Mouse (Mus musculus): ENCODE measurements around the gene Clstn2. TPM values are rescaled to one million over a fixed set of nuclear protein-coding genes. Genes with fewer than 3 reads are reported as not detected.

Gene Clstn2
- total and polyA plus RNA-seq, 3 experiments, result not detected

GRCm38 (mm10) chr9:97486826-97487225 lies 546.2 kb downstream of the Clstn2 start:
- Histone ChIP-seq H3K9me3 (replicated peaks; ENCODE audit: low read length) (peaks cover 74% of the 10 kb centered on the region), H3K27ac (ENCODE audit: insufficient read depth, low read depth) (no peak overlapping the region), H3K4me1 (ENCODE audit: control insufficient read depth in 1 of 2, insufficient read depth in 2 of 2) (no peaks in the 10 kb centered on the region), H3K4me2 (ENCODE audit: insufficient read depth, low read depth, poor library complexity, severe bottlenecking) (no peak overlapping the region), H3K36me3 (replicated peaks in 1 of 2; ENCODE audit: control insufficient read depth in 1 of 2, insufficient read depth in 1 of 2, low read length in 1 of 2) (no peaks in the 10 kb centered on the region), H3K4me3 (replicated peaks in 1 of 3; ENCODE audit: low read depth in 2 of 3, low read length in 2 of 3, poor library complexity in 1 of 3) (no peak overlapping the region), H3K79me2 (replicated peaks; ENCODE audit: control insufficient read depth, extremely low read depth, insufficient read depth, poor library complexity, severe bottlenecking) (no peaks in the 10 kb centered on the region), H3K9ac (ENCODE audit: insufficient read depth, low read depth) (no peak overlapping the region), H3K27me3 (replicated peaks) (no peaks in the 10 kb centered on the region)
- no peak for TF ChIP-seq RAD21 (IDR thresholded peaks at IDR 0.05; ENCODE audit: low read depth, low read length)
- TF ChIP-seq SMC3 (IDR thresholded peaks at IDR 0.05; ENCODE audit: low read depth, low read length), result no peak
- no peak for TF ChIP-seq E2F4 (IDR thresholded peaks at IDR 0.05; ENCODE audit: insufficient replicate concordance, low read depth, low read length)
- TF ChIP-seq TCF12 (IDR thresholded peaks at IDR 0.05; ENCODE audit: low read depth, low read length), result no peak
- in situ Hi-C loops (cut with MboI; ENCODE audit: low pct_ligation_motif_present, low pct_unique_long_range_greater_than_20kb, low sequenced_read_pairs), result no loop called here
- dilution Hi-C loops (cut with MboI; ENCODE audit: extremely low pct_ligation_motif_present, extremely low pct_unique_long_range_greater_than_20kb, low sequenced_read_pairs), result no loop called here
- no peak for DNase-seq (ENCODE audit: extremely low read depth)

DNA sequence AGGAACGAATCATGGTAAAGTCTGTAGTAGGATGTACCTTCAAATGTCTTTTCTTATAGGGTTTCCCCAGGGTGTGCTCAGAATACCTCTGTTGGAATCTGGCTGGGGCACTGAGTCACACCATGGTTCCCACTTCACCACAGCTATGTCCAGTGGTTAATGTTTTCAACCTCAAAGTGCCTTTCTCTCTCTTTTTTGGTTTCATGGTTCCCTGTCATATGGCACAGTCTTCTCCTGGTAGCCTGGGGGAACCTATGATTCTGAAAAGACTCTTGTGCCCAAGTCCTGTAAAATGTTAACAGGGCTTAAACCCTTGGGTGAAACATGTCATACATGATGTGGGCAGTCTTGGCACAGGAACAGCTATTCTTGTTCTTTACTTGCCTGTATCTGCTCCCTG lies 551.8 kb downstream of the Clstn2 start:
- dilution Hi-C loops (cut with MboI; ENCODE audit: extremely low pct_ligation_motif_present, extremely low pct_unique_long_range_greater_than_20kb, low sequenced_read_pairs) (no loop called here), in situ Hi-C loops (cut with MboI; ENCODE audit: low pct_ligation_motif_present, low pct_unique_long_range_greater_than_20kb, low sequenced_read_pairs) (no loop called here)
- no peak for TF ChIP-seq UBTF (IDR thresholded peaks at IDR 0.05; ENCODE audit: low read depth, low read length)
- no peak for TF ChIP-seq MAFK (IDR thresholded peaks at IDR 0.05; ENCODE audit: insufficient replicate concordance, low read length)
- TF ChIP-seq ZMIZ1 (IDR thresholded peaks at IDR 0.05; ENCODE audit: low read depth, low read length), result no peak
- no peak for TF ChIP-seq SMC3 (IDR thresholded peaks at IDR 0.05; ENCODE audit: low read depth, low read length)
- no peak for TF ChIP-seq MEF2A (IDR thresholded peaks at IDR 0.05; ENCODE audit: borderline replicate concordance, low read depth, low read length)
- TF ChIP-seq BHLHE40 (IDR thresholded peaks at IDR 0.05; ENCODE audit: low read depth, low read length), result no peak
- TF ChIP-seq GABPA (IDR thresholded peaks at IDR 0.05; ENCODE audit: insufficient replicate concordance, low read depth, low read length), result no peak
- no peak for TF ChIP-seq CTCF (conservative IDR thresholded peaks at IDR 0.05 in 1 of 2, IDR thresholded peaks at IDR 0.05 in 1 of 2; ENCODE audit: low read depth in 2 of 2, low read length in 2 of 2)
- no peak for TF ChIP-seq MXI1 (IDR thresholded peaks at IDR 0.05; ENCODE audit: low read depth, low read length)
- TF ChIP-seq NRF1 (IDR thresholded peaks at IDR 0.05; ENCODE audit: low read depth, low read length), result no peak
- TF ChIP-seq ZKSCAN1 (IDR thresholded peaks at IDR 0.05; ENCODE audit: borderline replicate concordance, low read depth, low read length), result no peak
- TF ChIP-seq E2F4 (IDR thresholded peaks at IDR 0.05; ENCODE audit: insufficient replicate concordance, low read depth, low read length), result no peak
- no peak for TF ChIP-seq JUND (conservative IDR thresholded peaks at IDR 0.05; ENCODE audit: low read depth, low read length)
- TF ChIP-seq MYC (IDR thresholded peaks at IDR 0.05; ENCODE audit: low read depth, low read length), result no peak
- no peak for TF ChIP-seq USF1 (IDR thresholded peaks at IDR 0.05; ENCODE audit: low read depth, low read length)
- TF ChIP-seq TCF12 (IDR thresholded peaks at IDR 0.05; ENCODE audit: low read depth, low read length), result no peak
- TF ChIP-seq ZC3H11A (IDR thresholded peaks at IDR 0.05; ENCODE audit: low read depth, low read length), result no peak
- TF ChIP-seq SIN3A (IDR thresholded peaks at IDR 0.05; ENCODE audit: low read length), result no peak
- TF ChIP-seq PAX5 (IDR thresholded peaks at IDR 0.05; ENCODE audit: low read length), result no peak

More for the DNA sequence above, 551.8 kb downstream of the Clstn2 start:
- no peaks in the 10 kb centered on the region for H3K27me3 ChIP-seq (replicated peaks)
- H3K4me2 ChIP-seq (ENCODE audit: insufficient read depth, low read depth, poor library complexity, severe bottlenecking), result no peak overlapping the region
- no peak overlapping the region for H3K27ac ChIP-seq (ENCODE audit: insufficient read depth, low read depth)
- peaks cover 77% of the 10 kb centered on the region for H3K9me3 ChIP-seq (replicated peaks; ENCODE audit: low read length)
- no peak overlapping the region for H3K4me3 ChIP-seq (replicated peaks in 1 of 3; ENCODE audit: low read depth in 2 of 3, low read length in 2 of 3, poor library complexity in 1 of 3)
- no peaks in the 10 kb centered on the region for H3K79me2 ChIP-seq (replicated peaks; ENCODE audit: control insufficient read depth, extremely low read depth, insufficient read depth, poor library complexity, severe bottlenecking)
- no peak for DNase-seq (ENCODE audit: extremely low read depth)
- H3K9ac ChIP-seq (ENCODE audit: insufficient read depth, low read depth), result no peak overlapping the region
- H3K4me1 ChIP-seq (ENCODE audit: control insufficient read depth in 1 of 2, insufficient read depth in 2 of 2), result no peaks in the 10 kb centered on the region
- no peaks in the 10 kb centered on the region for H3K36me3 ChIP-seq (replicated peaks in 1 of 2; ENCODE audit: control insufficient read depth in 1 of 2, insufficient read depth in 1 of 2, low read length in 1 of 2)

Data from CH12.LX (cell line).